Mouse (Mus musculus) natural killer cell, adult 2 months (primary cell): ENCODE data around the gene Rbm20.
A peak's percentile ranks its signal among the peaks of the same experiment; 100 is the strongest.

Experiments used
- DNase-seq, 2 experiments: peaks; one replicate each; pipeline ENCODE4 v3.0.0; 2022; ENCODE audit warnings: low spot score in 2 of 2

The Rbm20 gene

DNA sequence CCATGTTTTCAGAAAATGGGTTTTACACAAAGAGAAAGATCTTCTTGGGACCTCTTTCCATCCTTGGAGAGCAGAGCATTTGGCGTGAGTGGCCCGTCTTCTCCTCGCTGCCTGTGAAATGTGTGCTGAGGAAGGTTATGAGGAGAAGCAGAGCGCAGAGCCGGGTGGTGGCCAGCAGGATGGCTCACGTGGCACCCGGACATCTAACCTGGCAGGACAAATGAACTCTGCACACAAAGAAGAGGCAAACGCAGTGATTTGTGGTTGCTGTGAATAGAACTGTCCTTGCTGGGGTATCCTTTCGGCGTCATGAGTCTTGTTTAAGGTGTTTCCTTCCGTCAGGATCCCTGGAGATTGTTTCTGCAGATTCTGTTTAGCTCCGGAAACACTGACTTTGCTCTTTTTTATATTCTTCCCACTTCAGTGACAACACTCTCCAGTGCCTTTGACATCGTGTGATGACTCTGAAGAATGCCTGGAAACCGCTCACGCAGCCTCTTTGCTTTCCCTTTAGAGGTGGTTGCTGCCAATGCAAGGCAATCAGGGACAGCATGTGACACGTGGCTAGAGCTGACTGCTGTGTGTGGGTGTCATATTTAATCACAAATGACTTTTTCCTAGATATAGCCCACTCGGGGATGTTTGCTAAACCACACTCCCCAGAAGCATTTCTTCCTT, 80.5 kb downstream of the Rbm20 start:
- DNase-seq: no peak

DNA sequence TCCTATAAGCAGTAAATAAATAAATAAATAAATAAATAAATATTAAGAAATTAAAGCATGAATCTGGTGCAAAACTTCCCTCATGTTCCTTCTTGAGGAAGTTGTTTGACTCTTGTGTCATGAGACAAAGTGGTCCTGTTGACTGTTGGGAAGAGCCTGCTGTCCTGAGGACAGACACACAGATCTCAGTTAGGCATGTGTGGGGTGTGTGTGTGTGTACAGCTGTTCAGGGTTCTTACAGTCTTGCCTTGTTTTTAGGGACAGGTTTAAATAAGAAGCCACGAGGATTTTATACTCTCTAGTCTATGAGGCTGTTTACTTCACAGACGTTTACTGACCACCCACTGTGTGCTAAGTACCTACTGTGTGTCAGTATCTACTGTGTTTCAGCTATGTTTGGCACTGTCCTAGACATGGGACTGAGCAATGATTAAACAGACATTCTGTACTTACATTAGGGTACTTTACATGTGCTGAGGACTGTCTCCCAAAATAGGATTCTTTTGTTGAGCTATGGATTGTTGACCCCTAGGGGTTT, 81.8 kb downstream of the Rbm20 start:
- no peak for DNase-seq

DNA sequence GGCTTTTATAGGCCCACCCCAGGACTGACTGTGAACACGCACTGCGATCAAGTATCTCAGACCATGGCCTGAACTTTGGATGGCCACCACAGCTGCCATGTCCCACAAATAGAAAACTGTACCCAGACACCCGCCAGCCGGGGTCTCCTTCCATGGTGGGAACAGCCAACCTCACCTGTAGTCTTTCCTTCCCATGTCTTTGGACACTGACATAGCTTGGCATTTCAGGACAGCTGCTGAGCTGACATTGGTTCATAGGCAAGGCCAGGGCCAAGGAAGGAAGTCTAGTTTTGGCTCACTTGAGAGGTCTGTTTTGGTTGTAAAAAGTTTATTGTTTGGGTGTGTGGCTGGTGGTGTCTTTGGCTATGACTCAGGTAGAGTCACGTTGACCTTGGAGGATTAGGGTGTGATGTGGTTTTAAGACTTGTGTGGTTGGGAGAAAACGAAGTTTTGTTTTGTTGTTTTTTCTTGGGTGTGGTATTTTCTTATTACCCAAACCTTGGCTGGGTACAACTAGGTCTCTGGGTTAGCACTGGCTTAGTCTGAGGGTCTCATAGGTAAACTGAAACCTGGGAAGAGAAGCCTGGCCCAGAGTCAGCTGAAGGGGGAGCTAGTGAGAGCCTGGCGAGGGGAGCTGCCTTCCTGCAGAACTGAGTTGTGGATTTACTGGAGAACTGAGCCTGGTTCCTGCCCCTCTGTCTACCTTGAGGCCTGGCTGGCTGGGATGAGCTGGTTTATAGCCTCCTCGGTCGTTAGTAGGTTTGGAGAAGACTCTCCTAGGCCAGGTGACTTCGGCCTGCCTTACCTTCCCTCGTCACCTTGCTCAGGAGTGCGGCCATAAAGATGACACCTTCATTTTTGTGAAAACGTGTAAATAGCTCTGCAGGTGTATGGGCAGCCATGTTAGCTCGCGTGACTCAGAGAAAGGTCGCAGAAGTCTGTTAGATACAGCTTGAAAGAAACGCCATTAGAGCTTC, 83.3 kb downstream of the Rbm20 start:
- no peak for DNase-seq

DNA sequence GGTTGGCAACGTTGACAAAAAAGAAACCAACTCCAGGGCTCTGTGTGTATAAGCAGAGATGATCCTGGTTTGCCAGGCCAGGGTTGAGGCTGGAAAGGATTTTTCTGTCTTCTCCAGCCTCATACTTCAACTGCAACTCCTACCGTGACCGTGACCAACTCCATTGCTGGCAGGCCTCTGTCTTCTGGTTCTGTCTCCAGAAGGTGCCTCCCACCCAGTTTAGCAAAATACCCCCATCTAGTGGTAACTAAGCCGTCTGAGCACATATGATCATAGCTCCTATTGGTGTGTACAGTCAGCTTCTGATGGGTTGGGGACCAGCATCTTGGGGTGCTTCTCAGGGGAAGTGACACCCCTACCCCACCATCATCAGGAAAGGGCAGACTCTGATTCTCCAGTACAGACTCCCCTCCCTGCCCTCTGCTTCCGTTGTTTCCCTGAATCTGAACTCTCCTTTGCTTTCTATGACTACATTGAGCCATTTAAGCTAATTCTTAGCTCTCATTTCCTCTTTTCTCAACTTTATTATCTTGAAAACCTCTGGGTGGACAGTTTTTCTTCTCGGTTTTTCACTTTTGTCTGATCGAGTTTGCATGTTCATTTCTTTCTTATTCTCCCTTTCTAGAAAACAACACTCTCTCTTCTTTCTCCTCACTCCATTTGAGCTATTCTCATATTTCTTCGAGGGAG, 85.8 kb downstream of the Rbm20 start:
- DNase-seq: no peak

DNA sequence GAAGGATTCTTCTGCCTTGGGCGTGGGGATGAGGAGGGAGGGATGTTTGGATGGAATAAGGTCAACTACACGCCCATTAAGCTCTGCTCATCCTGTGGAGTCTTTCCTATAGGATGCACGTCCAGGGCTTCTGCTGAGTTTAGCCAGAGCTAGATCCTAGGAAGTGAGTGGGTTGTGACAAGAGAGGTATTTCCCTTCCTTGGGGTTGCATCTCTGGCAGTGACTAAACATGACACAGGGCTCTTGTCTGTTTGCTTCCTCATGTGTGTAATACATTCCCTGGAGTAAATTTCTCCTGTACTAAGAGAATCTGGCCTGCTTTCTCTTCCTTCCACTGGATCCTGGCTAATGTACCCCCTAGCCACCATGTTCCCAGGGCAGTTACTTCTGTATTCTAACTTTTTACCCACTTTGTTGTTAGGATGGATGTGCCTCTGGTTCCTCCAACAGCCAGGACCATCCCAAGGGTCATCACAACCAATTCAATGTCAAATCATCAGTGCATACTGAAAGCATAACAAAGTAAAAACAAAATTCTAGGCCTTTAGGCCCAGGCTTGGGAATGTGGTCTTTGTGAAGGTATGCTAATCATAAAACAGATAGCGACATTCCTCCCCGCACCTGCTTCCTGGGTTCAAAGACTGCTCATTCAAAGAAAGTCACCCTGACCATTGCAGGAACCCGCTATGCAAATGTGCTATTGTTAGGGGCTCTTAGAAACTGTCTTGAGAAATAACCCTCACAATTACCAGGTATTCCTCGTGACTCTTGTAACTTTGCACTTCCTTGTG, 87.8 kb downstream of the Rbm20 start:
- no peak for DNase-seq

DNA sequence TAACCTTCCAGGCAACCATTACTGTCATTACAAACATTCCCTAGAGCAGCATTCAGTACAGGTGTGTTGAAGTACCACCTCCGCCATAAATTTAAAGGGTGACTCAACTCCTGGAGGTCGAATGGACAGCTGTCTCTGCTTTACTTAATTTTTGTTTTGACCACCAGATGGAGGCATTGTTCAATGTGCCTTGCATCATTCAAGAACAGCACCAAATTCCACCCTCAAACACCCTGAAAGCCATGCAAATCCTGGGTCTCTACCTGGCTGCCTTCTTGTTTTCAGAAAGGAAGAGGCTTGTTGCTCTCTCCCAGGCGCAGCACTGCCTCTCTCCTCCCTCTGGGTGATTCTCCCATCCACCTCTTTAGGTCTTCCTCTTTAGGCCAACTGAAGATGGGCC, 91.4 kb downstream of the Rbm20 start:
- peak; percentile 26 to 28 for DNase-seq

DNA sequence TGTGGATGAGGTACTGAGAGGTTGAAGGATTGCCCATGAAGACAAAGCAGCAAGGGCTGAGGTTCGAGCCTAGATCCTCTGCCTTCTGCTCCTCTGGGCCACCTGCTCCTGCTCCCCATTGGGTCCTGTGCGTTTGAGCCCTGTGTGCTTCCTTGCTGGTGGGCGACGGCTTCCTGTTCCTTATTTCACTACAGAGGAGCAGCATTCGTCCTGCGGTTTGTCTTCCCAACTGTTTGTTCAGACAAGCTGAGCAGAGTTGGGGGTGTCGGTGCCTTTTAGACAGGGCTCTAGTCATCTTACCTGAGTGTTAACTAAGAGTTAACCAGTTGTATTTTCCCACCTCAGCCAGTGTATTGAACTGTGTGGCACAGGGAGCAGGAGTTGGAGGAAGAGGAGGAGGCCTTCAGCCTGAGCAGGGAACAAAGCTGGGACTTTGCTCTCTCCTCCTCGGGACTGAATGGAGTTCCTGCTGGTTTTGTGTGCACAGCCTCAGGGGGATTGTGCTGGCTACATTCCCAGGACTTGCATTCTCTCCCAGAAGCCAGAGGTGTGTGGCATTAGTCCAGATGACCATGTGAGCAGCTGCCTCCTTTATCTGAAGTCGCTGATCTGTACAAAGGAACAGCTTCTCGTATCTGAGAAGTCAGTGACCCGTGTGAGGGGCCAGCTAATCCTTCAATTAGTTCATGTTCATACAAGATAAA, 97.0 kb downstream of the Rbm20 start:
- DNase-seq: no peak

DNA sequence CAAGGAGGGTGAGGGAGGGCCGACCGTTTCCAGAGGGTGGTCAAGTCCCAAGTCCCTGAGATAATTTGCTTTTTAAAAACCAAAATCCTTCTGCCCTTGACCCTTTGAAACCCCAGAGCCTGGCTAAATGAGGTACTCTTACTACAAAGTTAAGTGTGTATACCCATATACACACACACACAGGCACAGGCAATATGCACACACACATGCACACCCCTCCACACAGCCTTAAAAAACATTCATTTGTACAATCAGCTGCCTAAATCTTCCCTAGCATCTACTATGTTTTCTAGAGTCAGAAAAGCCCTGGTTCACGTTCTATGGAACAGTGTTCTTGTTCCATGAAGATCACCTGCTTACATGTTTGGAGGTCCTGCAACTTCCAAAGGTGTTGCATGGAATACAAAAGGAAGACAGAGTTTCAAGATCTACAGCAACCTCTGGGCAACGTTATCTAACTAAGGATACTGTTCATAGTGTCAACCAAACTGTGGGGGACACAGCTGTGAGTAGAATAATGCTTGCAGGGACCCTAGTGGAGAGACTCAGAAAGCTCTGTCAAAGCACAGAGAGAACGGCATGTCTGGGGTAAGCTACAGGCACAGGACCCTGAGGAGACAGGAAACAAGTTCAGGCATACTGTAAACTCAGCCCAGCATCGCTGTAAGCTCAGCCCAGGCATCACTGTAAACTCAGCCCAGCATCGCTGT, 97.7 kb downstream of the Rbm20 start:
- DNase-seq: no peak

DNA sequence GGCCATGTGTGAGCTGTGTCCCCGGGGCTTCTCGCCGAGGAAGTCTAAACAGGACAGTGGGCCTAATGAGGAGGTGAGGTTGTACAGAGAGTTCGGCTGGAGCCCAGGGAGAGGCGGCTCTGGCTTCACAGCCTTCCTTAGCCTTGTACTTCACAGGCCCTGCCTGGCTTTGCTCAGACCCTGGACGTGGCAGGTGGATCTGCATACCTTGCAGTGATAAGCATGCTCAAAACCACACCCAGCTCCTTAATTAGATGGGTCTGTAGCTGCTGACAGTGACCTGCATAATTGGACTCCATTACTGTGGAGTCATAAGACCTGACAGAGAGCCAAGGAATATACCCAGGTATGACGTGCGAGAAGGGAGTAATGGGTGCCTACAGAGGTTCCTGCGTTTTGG, 102.3 kb downstream of the Rbm20 start:
- no peak for DNase-seq

DNA sequence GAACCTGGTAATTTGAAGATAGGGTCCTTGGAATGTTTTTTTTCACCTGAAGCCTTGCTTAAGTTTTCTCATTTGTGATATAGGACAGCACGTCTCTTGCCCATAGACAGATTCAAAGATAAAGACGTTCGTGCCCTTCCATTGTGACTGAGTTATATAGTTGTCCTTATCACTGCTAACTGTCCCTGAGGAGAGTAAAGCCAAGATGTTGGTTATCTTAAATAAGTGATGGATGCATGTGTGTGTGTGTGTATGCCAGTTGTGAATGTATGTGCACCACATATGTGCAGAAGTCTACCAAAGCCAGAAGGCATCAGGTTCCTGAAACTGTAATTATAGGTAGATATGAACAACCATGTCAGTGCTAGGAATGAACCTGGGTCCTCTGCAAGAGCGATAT, 102.7 kb downstream of the Rbm20 start:
- DNase-seq: no peak

DNA sequence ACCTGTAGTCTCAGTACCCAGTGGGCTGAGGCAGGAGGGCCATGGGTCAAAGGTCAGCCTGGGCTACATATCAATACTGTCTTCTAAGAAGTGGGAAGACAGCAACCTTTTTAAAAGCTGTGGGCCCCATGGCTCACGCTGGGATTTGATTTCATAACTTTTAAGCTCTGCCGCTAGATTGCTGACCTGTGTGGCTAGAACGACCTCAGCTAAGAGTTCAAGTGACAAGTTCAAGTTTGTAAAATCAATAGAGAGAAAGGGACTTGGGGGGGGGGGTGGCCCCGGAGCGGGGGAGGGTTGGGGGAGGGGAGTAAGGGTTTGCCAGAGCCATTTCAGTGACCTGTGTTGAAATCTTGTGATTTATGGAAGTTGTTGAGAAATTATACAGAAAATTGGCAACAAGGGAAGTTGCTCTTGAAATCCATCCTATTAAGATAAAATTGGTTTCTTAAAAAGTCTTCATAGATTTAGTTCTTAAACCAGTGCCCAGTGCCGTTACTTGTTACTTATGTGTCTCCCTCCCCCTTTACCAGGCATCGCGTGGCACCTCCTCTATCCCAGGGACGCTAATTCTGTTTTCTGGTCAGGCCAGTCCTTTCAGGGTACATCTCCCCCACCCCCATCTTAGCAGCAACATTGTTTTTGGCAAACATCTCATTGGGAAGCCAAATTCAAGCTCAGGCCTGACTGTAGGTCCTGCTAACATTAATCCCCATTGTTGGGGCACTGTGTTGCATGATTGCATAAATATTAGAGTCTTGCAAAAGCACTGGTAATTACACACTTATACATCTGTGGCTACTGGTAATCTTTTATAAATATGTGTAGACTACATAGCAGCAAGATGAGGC, 103.9 kb downstream of the Rbm20 start:
- no peak for DNase-seq

DNA sequence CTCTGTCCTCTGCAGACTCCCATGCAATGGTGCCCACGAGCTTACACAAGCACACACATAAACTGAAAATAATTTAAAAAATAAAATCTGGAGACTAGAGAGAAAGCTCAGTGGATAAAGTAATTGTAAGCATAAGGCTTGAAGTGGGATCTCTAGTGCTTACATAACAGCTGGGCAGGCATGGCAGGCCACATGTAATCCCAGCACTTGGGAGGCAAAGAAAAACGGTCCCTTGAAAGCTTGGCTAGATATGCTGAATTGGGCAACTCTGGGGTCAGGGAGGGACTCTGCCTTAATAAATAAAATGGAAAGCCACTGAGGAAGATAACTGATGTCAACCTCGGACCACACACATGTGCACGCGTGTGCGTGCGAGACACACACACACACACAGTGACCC, 104.7 kb downstream of the Rbm20 start:
- DNase-seq: no peak

DNA sequence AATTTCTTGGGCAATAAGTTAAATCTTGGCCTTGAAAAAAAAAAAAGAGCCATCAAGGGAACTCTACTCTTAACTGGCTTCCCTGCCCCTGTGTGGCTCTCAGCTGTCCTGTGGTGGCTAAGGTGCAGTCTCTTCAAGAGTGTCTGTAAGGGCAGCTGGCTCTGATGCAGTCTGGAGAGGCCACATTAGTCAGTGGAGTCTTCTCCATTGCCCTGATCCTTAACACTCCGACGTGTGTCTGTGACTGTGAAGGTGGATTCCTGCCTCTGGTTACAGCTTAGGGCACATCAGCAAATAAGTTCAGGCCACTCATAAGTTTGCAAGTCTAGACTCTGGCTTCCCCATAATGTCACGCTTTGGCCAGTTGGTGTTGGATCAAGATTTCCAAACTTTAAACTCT, 108.2 kb downstream of the Rbm20 start:
- no peak for DNase-seq

DNA sequence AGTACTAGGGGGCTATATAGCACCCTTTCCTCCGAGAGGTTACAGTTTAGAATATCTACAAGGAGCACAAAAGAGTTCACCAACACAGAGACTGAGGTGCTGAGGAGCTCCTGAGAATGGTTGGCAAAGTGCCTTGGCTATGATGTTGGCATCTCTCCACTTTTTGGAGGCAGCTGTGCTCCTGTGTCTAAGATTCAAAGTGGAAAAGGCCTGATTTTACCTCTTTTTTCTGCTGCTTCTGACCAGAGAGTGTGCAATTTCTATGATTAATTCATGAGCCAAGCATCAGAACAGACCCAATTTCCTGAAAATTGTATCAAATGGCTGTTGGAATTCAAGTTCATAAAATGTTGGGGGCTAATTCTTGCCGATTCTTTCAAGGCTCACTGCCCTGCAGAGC, 109.1 kb downstream of the Rbm20 start:
- DNase-seq: no peak

DNA sequence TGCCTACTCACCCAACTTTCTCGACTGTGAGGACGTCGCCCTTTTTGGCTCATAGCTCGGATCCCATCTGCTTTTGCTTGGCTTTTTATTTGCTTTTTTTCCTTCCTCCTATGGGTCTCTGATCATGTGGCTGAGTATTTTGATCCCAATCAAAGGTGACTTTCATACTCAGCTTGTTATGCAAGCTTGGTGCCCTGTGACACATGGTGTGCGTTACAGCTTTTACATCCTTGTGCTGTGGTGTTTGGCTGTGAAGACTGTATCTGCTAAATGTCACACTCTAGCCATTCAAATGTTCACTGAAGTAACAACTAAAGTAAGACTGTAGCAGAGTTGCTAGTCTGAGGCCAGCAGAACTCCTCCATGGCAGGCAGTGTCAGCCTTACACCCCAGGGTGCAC, 109.7 kb downstream of the Rbm20 start:
- no peak for DNase-seq

DNA sequence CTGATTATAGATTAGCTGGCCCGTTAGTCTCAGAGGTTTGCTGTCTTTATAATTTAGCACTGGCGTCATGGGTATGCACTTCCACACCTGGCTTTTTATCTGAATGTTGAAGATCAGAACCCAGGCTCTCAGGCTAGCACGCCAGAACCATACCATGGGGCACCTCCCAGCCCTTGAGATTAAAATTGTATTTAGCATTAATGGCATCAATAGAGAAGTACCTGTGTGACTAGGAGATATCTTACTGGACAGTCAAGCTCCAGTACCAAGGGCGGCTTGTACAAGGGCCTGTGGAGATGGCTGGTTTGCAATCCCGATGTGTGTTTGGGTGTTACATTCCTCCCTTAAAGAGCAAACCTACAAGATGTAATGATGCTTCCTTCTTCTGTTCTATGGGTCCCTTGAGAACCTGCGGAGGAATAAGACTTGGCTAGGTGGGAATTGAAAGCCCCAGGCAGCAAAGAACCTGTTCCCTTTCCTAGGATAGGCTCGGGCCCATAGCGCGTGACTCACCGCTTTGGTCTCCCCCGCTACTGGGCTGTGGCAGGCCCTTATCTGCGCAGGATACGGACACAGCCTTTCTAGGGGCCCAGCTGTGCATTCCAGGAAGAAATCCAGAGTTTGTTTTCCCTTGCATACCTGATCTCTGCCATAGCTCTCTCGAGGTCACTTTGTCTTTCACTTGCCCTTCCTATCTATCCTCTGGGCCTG, 111.7 kb downstream of the Rbm20 start:
- DNase-seq: no peak

DNA sequence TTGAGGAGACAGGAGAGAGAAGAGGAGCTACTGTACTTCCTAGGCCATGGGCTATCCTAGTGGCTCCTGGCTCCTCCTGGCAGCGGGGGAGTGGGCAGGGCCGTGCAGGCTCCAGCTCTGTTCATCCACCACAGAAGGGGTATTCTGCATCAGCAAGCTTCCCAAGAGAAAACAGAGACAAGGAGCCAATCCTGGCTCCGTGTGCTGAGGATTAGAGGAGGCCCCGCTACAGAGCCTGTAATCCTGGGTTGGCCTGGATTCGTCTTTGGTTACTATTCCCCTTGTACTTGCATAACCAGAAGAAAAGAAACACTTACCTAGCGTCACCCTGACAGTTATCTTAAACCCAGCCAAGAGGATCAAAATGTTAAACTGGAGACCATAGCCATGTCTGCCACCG, 112.5 kb downstream of the Rbm20 start:
- DNase-seq: no peak
